Mouse (Mus musculus): ENCODE data around the gene Tesk1. TPM values are rescaled to one million over a fixed set of nuclear protein-coding genes. Genes with fewer than 3 reads are reported as not detected.
"Not testable (repeated sequence)": the region's sequence is repeated elsewhere in the genome, so short reads cannot be mapped to it uniquely, and the experiment has no call there.

Gene Tesk1
- total RNA-seq, 2 experiments from 2014 or later = 55.7 to 57.8 TPM

DNA sequence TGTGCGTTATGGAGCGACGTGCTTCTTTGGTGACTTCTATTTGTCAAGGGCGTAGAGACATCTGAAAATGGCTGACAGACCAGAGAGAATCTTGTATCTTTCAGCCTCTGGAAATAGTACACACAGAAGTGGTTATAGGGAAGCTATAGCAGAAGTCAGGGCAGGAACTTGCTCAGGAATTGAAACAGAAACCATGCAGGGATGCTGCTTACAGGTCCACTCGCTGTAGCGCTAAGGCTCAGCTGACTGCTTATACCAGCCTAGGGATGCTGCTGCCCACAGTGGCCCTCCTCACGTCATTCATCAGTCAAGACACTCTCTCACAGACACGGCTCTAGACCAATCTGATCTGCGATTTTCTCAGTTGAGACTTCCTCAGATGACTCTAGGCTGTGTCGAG lies 28.6 kb downstream of the Tesk1 start:
- H3K27ac ChIP-seq = no peak overlapping the region
- no peak for TF ChIP-seq CTCF (IDR thresholded peaks at IDR 0.05)
- H3K4me3 ChIP-seq = no peak overlapping the region
- no peak for DNase-seq
- intact Hi-C loops (cut with DNase I) = no loop called here

DNA sequence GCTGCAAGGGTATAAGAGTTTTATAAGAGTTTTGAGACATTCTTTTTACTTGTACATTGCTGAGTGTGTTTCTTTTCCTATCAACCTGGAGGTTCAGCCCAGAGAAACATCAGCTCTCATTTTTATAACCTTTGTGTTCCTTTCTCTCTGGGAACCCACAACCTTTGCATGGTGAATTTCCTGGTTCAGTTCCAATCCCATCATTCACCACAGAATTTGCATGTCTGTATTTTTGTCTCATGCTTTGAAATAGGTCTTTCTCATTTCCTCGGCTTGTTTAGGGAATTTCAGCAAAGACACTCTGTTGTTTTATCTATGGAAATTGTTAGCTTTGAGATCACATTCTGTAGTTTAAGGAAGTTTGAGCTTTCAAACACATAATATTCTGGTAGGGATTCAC lies 31.9 kb downstream of the Tesk1 start:
- TF ChIP-seq CTCF (IDR thresholded peaks at IDR 0.05) = no peak
- Histone ChIP-seq H3K27ac (no peak overlapping the region), H3K4me3 (no peak overlapping the region)
- no peak for DNase-seq
- intact Hi-C loops (cut with DNase I) = no loop called here

DNA sequence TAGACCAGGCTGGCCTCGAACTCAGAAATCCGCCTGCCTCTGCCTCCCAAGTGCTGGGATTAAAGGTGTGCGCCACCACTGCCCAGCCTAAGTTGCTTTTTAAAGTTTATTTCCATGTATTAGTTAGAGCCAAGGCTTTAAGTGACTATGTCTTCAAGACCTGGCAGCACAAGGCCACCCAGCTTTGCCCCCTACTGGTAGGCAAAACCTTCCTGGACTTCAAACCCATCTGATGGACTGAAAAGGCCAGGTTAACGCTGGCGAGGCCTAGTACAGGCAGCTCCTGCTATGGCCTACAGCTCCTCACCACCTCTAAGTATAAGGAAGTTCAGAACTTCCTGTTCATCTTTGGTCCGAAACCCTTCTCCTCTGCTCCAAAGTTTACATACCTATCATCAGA lies 34.9 kb downstream of the Tesk1 start:
- intact Hi-C loops (cut with DNase I) = no loop called here
- no peak overlapping the region for H3K27ac ChIP-seq
- no peak for DNase-seq
- no peak overlapping the region for H3K4me3 ChIP-seq
- peak; percentile 26; the same call in 1 of the 2 replicates for TF ChIP-seq CTCF (IDR thresholded peaks at IDR 0.05)

DNA sequence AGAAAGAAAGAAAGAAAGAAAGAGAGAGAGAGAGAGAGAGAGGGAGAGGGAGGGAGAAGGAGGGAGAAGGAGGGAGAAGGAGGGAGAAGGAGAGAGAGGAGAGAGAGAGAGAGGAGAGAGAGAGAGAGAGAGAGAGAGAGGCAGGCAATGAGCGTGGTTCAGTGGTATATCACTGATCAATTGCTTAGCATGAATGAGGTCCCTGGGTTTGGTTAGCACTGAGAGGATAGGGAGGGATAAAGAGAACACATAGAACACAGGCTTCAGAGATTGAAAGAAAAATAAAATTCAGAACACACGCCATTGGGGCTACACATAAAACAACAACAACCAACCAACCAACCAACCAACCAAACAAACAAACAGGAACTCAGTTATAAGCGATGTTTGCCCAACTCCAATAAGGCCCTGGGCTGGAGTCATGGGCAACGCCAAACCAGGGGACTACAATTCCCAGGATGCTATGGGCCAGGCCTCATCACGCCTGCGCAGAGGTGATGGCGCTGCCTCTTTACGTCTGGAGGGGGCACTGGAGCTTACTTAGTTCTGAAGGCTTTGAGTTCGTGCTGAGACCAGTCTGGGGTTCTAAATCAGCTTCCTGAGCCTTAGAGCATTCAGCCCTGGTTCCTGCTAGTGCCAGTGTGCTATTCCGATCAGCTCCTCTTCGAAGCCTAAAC lies 36.3 kb downstream of the Tesk1 start:
- TF ChIP-seq CTCF (IDR thresholded peaks at IDR 0.05) = peak; percentile 69
- peak; percentile 92 for DNase-seq
- intact Hi-C loops (cut with DNase I) = loop anchor here (1.0 kb wide), 1 partner anchor 36 kb away; no protein-coding TSS in a partner anchor
- H3K4me3 ChIP-seq = peak overlapping the region; percentile 71
- H3K27ac ChIP-seq = peak overlapping the region; percentile 90

DNA sequence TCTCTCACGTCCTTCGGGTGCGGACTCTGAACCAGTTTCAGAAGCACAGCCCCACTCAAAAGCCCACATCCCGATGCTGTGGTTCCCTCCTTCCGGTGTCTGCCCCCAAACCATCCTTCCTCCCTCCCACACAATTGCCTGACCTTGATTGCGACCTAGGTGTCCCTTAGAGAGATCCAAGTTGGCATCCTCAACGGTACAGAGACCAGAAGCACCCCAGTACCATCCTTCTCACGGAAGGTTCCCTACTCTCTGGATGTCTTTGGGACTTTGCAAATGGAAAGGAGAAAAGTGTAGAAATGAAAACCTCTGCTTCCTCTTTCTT lies 36.8 kb downstream of the Tesk1 start:
- intact Hi-C loops (cut with DNase I) = loop anchor here (1.0 kb wide), 1 partner anchor 36 kb away; no protein-coding TSS in a partner anchor
- peak overlapping the region; percentile 90 for H3K27ac ChIP-seq
- TF ChIP-seq CTCF (IDR thresholded peaks at IDR 0.05) = no peak
- DNase-seq = no peak
- H3K4me3 ChIP-seq = peak overlapping the region; percentile 71

DNA sequence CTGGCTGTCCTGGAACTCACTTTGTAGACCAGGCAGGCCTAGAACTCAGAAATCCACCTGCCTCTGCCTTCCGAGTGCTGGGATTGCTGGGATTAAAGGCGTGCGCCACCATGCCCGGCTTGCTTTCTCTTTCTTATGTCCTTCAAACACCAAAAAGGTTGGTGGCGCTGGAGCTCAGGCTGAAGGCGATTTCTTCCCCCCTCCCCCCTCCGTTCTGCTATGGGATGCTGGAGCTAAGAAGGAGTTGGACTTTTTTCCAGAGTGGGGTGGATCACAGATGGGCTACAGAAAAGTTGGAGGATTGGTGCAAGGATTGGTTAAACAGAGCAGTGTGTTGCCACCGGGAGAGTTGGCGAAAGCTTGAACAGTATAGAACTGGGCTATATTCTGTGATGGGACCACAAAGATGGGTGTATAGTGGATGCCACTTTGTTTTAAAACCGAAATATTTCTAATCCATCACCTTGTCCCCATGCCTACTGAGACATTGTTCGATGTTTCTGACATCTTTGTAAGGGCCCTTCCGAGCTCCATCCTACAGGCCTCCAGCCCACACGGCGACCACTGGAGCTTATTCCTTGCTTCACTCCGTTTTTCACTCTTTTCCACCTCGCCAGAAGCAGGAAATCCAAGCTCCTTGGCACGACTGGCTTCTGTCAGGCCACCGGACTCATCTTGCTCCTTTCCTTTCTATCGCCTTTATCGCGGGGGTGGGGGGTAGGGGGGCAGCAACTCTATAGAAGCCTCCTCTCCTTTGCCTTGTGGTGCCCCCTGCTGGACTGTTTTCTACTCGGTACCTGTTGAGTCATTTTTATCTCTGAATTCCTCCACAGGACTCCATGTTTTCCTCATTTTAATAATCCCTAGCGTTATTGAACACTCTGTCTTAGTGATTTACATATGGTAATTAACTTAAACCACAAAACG lies 37.4 kb downstream of the Tesk1 start:
- intact Hi-C loops (cut with DNase I) = loop anchor here (1.0 kb wide), 2 partner anchors 37 to 48 kb away; no protein-coding TSS in a partner anchor
- peak; percentile 68 for TF ChIP-seq CTCF (IDR thresholded peaks at IDR 0.05)
- Histone ChIP-seq H3K4me3 (peak overlapping the region; percentile 46), H3K27ac (peak overlapping the region; percentile 90)
- DNase-seq = peak; percentile 80

DNA sequence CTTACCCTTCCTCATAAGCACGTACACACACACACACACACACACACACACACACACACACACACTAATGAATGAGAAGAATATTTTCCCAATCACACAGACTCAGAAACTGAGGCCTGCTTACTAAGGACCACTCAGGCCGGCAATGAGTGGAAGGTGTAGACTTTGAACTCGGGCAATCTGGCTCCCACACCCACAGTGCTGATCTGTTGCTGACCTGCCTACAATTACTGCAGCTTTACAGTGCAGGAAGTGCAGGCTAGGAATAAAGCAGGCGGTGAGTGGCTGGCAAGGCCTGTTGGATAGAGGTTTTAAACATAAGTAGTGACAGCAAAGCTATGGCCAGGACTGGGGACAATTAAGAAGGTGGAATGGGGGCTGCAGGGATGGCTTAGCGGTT lies 39.2 kb downstream of the Tesk1 start:
- intact Hi-C loops (cut with DNase I) = no loop called here
- no peak for TF ChIP-seq CTCF (IDR thresholded peaks at IDR 0.05)
- no peak overlapping the region for H3K27ac ChIP-seq
- no peak for DNase-seq
- no peak overlapping the region for H3K4me3 ChIP-seq

DNA sequence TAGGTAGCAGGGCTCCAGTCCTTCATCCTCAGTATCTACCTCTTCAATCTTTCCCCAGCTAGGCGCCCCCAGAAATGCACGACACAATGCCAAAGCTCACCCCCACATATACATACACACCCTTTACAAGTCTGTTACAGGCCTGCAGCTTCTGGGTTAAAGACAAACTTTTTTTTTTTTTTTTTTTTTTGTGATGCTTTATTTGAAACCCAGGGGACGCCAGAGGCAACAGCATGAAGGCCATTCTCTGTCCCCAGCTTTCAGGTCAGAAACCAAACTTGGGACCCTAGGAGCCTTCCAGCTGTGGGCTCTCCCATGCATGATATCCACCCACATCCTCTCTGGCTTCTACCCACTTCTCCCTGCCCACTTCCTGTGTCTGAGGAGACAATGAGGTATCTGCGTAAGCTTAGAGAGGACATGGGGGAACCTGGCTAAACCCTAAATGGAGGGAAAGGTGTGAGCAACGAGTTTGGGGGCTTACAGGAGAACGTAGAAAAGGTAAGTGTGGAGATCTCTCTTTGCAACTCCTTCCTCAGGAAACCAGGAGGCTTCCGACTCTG lies 40.2 kb downstream of the Tesk1 start:
- no peak for TF ChIP-seq CTCF (IDR thresholded peaks at IDR 0.05)
- Histone ChIP-seq H3K4me3 (no peak overlapping the region), H3K27ac (no peak overlapping the region)
- DNase-seq = no peak
- intact Hi-C loops (cut with DNase I) = no loop called here

DNA sequence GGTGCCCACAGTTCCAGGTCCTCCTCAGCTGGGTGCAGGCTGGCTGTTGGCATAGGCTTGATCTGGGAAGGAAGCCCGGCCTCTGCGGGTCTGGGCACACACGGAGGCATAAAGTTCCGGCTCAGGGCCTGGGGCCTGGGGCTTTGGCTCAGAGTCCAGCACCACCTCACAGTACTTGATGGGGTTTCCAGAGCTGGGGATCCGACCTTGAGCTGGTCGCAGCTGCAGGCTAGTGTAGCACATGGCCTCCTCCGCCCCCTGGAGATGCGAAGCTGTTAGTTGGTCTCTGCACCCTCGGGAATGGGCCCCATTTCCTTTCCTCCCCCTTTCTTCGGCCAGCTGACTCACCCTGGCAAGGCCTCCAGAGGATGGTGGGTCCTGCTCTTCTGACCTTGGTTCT lies 40.9 kb downstream of the Tesk1 start:
- no peak for TF ChIP-seq CTCF (IDR thresholded peaks at IDR 0.05)
- Histone ChIP-seq H3K4me3 (no peak overlapping the region), H3K27ac (no peak overlapping the region)
- DNase-seq = peak; percentile 64
- intact Hi-C loops (cut with DNase I) = no loop called here

DNA sequence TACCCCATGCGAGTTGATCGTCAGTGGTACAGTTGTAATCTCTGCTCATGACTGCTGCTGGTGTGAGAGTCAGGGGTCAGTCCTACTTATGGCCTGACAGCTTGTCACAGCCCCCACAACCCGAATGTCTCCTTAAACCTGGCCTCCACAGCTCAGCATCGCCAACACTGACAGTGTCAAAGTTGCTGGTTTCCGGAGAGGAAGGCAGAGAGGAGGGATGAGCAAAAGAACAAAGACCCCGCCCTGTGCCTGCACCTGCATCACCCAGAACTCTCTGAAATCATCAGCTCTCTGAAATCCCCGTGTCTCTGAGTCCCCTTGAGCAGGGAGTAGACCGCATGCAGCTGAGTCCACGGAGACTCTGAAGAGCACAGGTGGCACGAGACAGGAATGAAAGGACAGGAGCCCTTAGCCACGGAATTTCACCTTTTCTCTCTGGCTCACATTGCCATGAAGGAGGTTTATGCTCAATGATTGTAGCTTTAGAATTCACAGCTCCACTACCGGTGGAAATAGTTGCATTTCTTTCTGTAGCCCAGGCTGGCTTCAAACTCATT lies 41.9 kb downstream of the Tesk1 start, which contains the start of gene Sit1:
Sit1 (minus strand) TSS at position 200 of the 557 bp plus-strand sequence.
- H3K4me3 ChIP-seq = no peak within 1 kb of the TSS
- no peak within 1 kb of the TSS for H3K27ac ChIP-seq
- no peak for DNase-seq
- TF ChIP-seq CTCF (IDR thresholded peaks at IDR 0.05) = no peak
- intact Hi-C loops (cut with DNase I) = no loop called here

DNA sequence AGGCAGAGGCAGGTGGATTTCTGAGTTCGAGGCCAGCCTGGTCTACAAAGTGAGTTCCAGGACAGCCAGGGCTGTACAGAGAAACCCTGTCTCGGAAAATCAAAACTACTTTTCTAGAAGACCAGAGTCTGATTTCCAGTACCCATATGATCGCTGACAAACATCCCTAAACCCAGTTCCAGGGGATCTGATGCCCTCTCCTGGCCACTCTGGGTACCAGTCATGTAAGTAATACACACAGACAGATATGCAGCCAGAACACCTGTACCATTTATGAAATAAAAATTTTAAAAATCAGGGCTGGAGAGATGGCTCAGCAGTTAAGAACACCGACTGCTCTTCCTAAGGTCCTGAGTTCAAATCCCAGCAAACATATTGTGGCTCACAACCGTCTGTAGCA lies 43.9 kb downstream of the Tesk1 start:
- H3K27ac ChIP-seq; H3K4me3 ChIP-seq; intact Hi-C loops (cut with DNase I); DNase-seq: not testable (repeated sequence)

DNA sequence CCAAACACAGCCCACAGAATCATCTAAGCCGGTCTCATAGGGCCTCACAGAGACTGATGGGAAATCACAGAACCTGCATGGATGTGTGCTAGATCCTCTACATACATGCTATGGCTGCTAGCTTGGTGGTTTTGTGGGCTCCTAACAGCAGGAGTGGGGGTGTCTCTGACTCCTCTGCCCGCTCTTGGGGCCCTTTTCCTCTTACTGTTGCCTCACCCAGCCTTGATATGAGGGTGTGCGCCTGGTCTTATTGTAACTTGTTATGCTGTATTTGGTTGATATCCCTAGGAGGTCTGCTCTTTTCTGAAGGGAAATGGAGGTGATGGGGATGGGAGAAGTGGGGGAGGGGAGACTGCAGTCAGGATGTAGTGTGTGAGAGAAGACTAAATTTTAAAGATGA lies 47.9 kb downstream of the Tesk1 start:
- intact Hi-C loops (cut with DNase I) = loop anchor here (10.0 kb wide), 1 partner anchor 445 kb away; the partner anchor contains the start of gene Fam214b

More for the DNA sequence above, 47.9 kb downstream of the Tesk1 start:
- no peak for TF ChIP-seq CTCF (IDR thresholded peaks at IDR 0.05)
- Histone ChIP-seq H3K27ac (no peak overlapping the region), H3K4me3 (no peak overlapping the region)
- DNase-seq = no peak

All from gastrocnemius, adult 2 months (tissue).